Mouse (Mus musculus): ENCODE measurements around the gene Inava.

Inava gene

GRCm38 (mm10) chr1:136231596-136231995 is 2.5 kb downstream of the Inava start:
- no peak for DNase-seq (ENCODE audit: low spot score)

GRCm38 (mm10) chr1:136230201-136230600 is 3.9 kb downstream of the Inava start:
- no peak for DNase-seq (ENCODE audit: low spot score)

- DNase-seq (ENCODE audit: low spot score), result no peak
These were observed 5.1 kb downstream of the Inava start for GRCm38 (mm10) chr1:136229040-136229373.

GRCm38 (mm10) chr1:136228328-136229039 is 5.6 kb downstream of the Inava start:
- DNase-seq (ENCODE audit: low spot score), result no peak

- DNase-seq (ENCODE audit: low spot score), result no peak
These were observed 6.2 kb downstream of the Inava start for GRCm38 (mm10) chr1:136227870-136228269.

GRCm38 (mm10) chr1:136226626-136227025 is 7.4 kb downstream of the Inava start:
- no peak for DNase-seq (ENCODE audit: low spot score)

- no peak for DNase-seq (ENCODE audit: low spot score)
These were observed 8.2 kb downstream of the Inava start for GRCm38 (mm10) chr1:136225846-136226245.

GRCm38 (mm10) chr1:136223758-136224342 is 10.2 kb downstream of the Inava start:
- DNase-seq (ENCODE audit: low spot score), result no peak

GRCm38 (mm10) chr1:136222386-136222785 is 11.7 kb downstream of the Inava start:
- no peak for DNase-seq (ENCODE audit: low spot score)

- no peak for DNase-seq (ENCODE audit: low spot score)
These were observed 13.8 kb downstream of the Inava start for GRCm38 (mm10) chr1:136220037-136220871.

GRCm38 (mm10) chr1:136214304-136214703 is 19.8 kb downstream of the Inava start:
- DNase-seq (ENCODE audit: low spot score), result no peak

GRCm38 (mm10) chr1:136212803-136213202 is 21.3 kb downstream of the Inava start, which contains the start of gene Mroh3:
Gene Mroh3, minus strand, starts transcription at chr1:136212828.
- no peak for DNase-seq (ENCODE audit: low spot score)

- no peak for DNase-seq (ENCODE audit: low spot score)
These were observed 44.0 kb downstream of the Inava start for GRCm38 (mm10) chr1:136190033-136190432.

- DNase-seq (ENCODE audit: low spot score), result no peak
These were observed 54.5 kb downstream of the Inava start for GRCm38 (mm10) chr1:136179511-136180001.

GRCm38 (mm10) chr1:136178741-136179140 is 55.3 kb downstream of the Inava start:
- no peak for DNase-seq (ENCODE audit: low spot score)

- DNase-seq (ENCODE audit: low spot score), result no peak
These were observed 57.0 kb downstream of the Inava start for GRCm38 (mm10) chr1:136177085-136177484.

- no peak for DNase-seq (ENCODE audit: low spot score)
These were observed 58.9 kb downstream of the Inava start for GRCm38 (mm10) chr1:136175183-136175582.

- no peak for DNase-seq (ENCODE audit: low spot score)
These were observed 59.9 kb downstream of the Inava start for GRCm38 (mm10) chr1:136174101-136174606.

- DNase-seq (ENCODE audit: low spot score), result no peak
These were observed 61.4 kb downstream of the Inava start for GRCm38 (mm10) chr1:136172696-136173095.

GRCm38 (mm10) chr1:136170109-136170508 is 64.0 kb downstream of the Inava start:
- peak; percentile 76 for DNase-seq (ENCODE audit: low spot score)

GRCm38 (mm10) chr1:136167657-136168056 is 66.4 kb downstream of the Inava start:
- no peak for DNase-seq (ENCODE audit: low spot score)

GRCm38 (mm10) chr1:136165436-136165835 is 68.6 kb downstream of the Inava start:
- no peak for DNase-seq (ENCODE audit: low spot score)
